Comparison of ENCODE assay signal across 31 mouse cellular contexts in genomic region chr13:31515261-31515660, GRCm38 (mm10). TPM values are rescaled to one million over a fixed set of nuclear protein-coding genes. Genes with fewer than 3 reads are reported as not detected.
DNase-seq lines count a peak whose midpoint lies in the region; ATAC-seq and TF ChIP-seq lines count a peak whose summit lies in the region.
"Had no signal": no experiment of that assay in that cellular context is flagged by ENCODE, and none has a peak within 500 bp of the region (broad histone marks: within the 10 kb centered on the region; RNA-seq: fewer than 3 reads in every experiment).

No protein-coding gene starts in this region.

- ATAC-seq in stomach, embryonic 14.5 days (ENCODE audit: insufficient number of reproducible peaks, insufficient read depth, low FRiP score, low read depth): peak; percentile 58; the same call in 1 of the 2 replicates
- ATAC-seq in stomach, postnatal 0 days (ENCODE audit: low FRiP score, low TSS enrichment): peak; percentile 91
- ATAC-seq: forebrain, embryonic 13.5 days; forebrain, embryonic 16.5 days; Patski had no signal

- no peaks in the 10 kb centered on the region for H3K27me3 ChIP-seq in stomach, embryonic 14.5 days (ENCODE audit: control insufficient read depth, insufficient read depth, low read length)
- no peaks in the 10 kb centered on the region for H3K27me3 ChIP-seq in stomach, postnatal 0 days (ENCODE audit: control insufficient read depth, insufficient read depth, low read length)
- H3K27me3 ChIP-seq: CH12.LX; forebrain, embryonic 13.5 days; Patski had no signal

- H3K4me1 ChIP-seq in lung, adult 2 months (ENCODE audit: control insufficient read depth, insufficient read depth, low read length): no peaks in the 10 kb centered on the region; the same call in 1 of the 2 replicates
- H3K4me1 ChIP-seq in stomach, embryonic 14.5 days (ENCODE audit: control insufficient read depth, insufficient read depth, low read length): no peaks in the 10 kb centered on the region
- H3K4me1 ChIP-seq in stomach, postnatal 0 days (replicated peaks; ENCODE audit: control insufficient read depth, insufficient read depth): no peaks in the 10 kb centered on the region
- H3K4me1 ChIP-seq: forebrain, embryonic 10.5 days; forebrain, embryonic 13.5 days; heart, embryonic 10.5 days had no signal

- 92% methylated on average over 7 of the region's 7 CpGs for WGBS in lung, adult 2 months
- 73% methylated on average over 7 of the region's 7 CpGs for WGBS in stomach, embryonic 14.5 days
- WGBS in stomach, postnatal 0 days: 62% methylated on average over 7 of the region's 7 CpGs

- TF ChIP-seq EP300 in stomach, postnatal 0 days (optimal IDR thresholded peaks at IDR 0.05): peak; percentile 53

- no peak for TF ChIP-seq CTCF in lung, adult 2 months (IDR thresholded peaks at IDR 0.05; ENCODE audit: insufficient read depth, low read length)
- TF ChIP-seq CTCF in stomach, postnatal 0 days (IDR thresholded peaks at IDR 0.05; ENCODE audit: low read depth): no peak

- no peaks in the 10 kb centered on the region for H3K36me3 ChIP-seq in stomach, embryonic 14.5 days (ENCODE audit: control insufficient read depth, insufficient read depth, low read length)
- H3K36me3 ChIP-seq in stomach, postnatal 0 days (ENCODE audit: control insufficient read depth, insufficient read depth, low read length): no peaks in the 10 kb centered on the region
- H3K36me3 ChIP-seq: forebrain, embryonic 10.5 days; G1E; heart, embryonic 10.5 days; heart, embryonic 13.5 days had no signal

- H3K9ac ChIP-seq in stomach, embryonic 14.5 days (replicated peaks; ENCODE audit: low read depth, low read length): no peak overlapping the region
- no peak overlapping the region for H3K9ac ChIP-seq in stomach, postnatal 0 days (ENCODE audit: low read length)
- H3K9ac ChIP-seq: forebrain, embryonic 13.5 days; heart, embryonic 13.5 days; hindbrain, embryonic 14.5 days had no signal

- no peaks in the 10 kb centered on the region for H3K9me3 ChIP-seq in stomach, embryonic 14.5 days (ENCODE audit: control insufficient read depth, low read depth, low read length)
- H3K9me3 ChIP-seq in stomach, postnatal 0 days (ENCODE audit: control insufficient read depth, low read length): no peaks in the 10 kb centered on the region
- H3K9me3 ChIP-seq: forebrain, embryonic 10.5 days; forebrain, embryonic 13.5 days; G1E; heart, embryonic 10.5 days; heart, embryonic 13.5 days had no signal

- DNase-seq in lung, adult 18-20 months: peak; percentile 38 to 52
- DNase-seq in lung, adult 2 months: no peak
- DNase-seq in urinary bladder, postnatal 14 days (ENCODE audit: low spot score): peak; percentile 71
- no peak for DNase-seq in urinary bladder, postnatal 10 days (ENCODE audit: low spot score)
- peak; percentile 84 for DNase-seq in stomach, postnatal 0 days (ENCODE audit: low spot score)
- no peak for DNase-seq in ovary, postnatal 14 days (ENCODE audit: low spot score)
- DNase-seq: adrenal gland, postnatal 10 days; adrenal gland, postnatal 36 days; B cell, adult 2 months; cerebellum, adult 18-20 months; cerebellum, adult 9-10 months; cerebellum, postnatal 14 days; gastrocnemius, adult 2 months; gastrocnemius, postnatal 14 days; heart, adult 2 months; heart, postnatal 14 days; heart, postnatal 4 days had no signal

- no peak overlapping the region for H3K4me3 ChIP-seq in lung, adult 2 months (replicated peaks; ENCODE audit: extremely low read depth, low read depth, low read length)
- H3K4me3 ChIP-seq in stomach, embryonic 14.5 days (ENCODE audit: low read depth, low read length): no peak overlapping the region
- H3K4me3 ChIP-seq in stomach, postnatal 0 days (ENCODE audit: low read depth, low read length): no peak overlapping the region
- H3K4me3 ChIP-seq: forebrain, embryonic 10.5 days; forebrain, embryonic 13.5 days; gastrocnemius, adult 2 months; heart, adult 2 months; heart, embryonic 10.5 days; heart, embryonic 13.5 days had no signal

- no peak for TF ChIP-seq POLR2A in lung, adult 2 months (IDR thresholded peaks at IDR 0.05; ENCODE audit: borderline replicate concordance, extremely low read depth, low read depth, low read length)

- no peak overlapping the region for H3K27ac ChIP-seq in stomach, embryonic 14.5 days (ENCODE audit: low read length)
- H3K27ac ChIP-seq in stomach, postnatal 0 days (replicated peaks): peak overlapping the region; percentile 86
- H3K27ac ChIP-seq: forebrain, embryonic 10.5 days; forebrain, embryonic 13.5 days; gastrocnemius, adult 2 months; heart, adult 2 months; heart, embryonic 10.5 days; heart, embryonic 13.5 days; hindbrain, embryonic 14.5 days had no signal

- no peak overlapping the region for H3K4me2 ChIP-seq in stomach, embryonic 14.5 days (replicated peaks; ENCODE audit: low read depth, low read length)
- no peak overlapping the region for H3K4me2 ChIP-seq in stomach, postnatal 0 days (replicated peaks; ENCODE audit: low read depth)
- H3K4me2 ChIP-seq: forebrain, embryonic 13.5 days; heart, embryonic 13.5 days; hindbrain, embryonic 14.5 days had no signal

RNA-seq across cellular contexts. Expression of gene Foxq1, which starts 40.7 kb away (rescaled TPM):
- polyA plus RNA-seq in lung, adult 2 months (2012; rRNA removed): 6.4 and 7.9 TPM in 2 replicates
- polyA plus RNA-seq in stomach, embryonic 14.5 days (2014; fragmentation: Nextera tagmentation; extraction: Ambion mirVana): 16.7 and 20.9 TPM in 2 replicates
- 35.7 and 47.1 TPM in 2 replicates for polyA plus RNA-seq in stomach, postnatal 0 days (2015; fragmentation: Nextera tagmentation; extraction: Ambion mirVana)
- polyA plus RNA-seq: G1E had no signal

RNA-seq across cellular contexts. Expression of gene A530084C06Rik, which starts 43.9 kb away (rescaled TPM):
- 0.67 and 0.88 TPM in 2 replicates for polyA plus RNA-seq in lung, adult 2 months (2012; rRNA removed)
- not detected in 2 replicates for polyA plus RNA-seq in stomach, embryonic 14.5 days (2014; fragmentation: Nextera tagmentation; extraction: Ambion mirVana)
- not detected in 2 replicates for polyA plus RNA-seq in stomach, postnatal 0 days (2015; fragmentation: Nextera tagmentation; extraction: Ambion mirVana)
- polyA plus RNA-seq: embryonic facial prominence, embryonic 11.5 days; embryonic facial prominence, embryonic 14.5 days; forebrain, embryonic 10.5 days; forebrain, embryonic 13.5 days; forebrain, embryonic 16.5 days; G1E; heart, adult 2 months; heart, embryonic 10.5 days; heart, embryonic 13.5 days; heart, embryonic 16.5 days; hindbrain, embryonic 11.5 days; hindbrain, embryonic 14.5 days; Patski had no signal

Comparison
In these comparisons a context has a peak if more than half of its experiments do, and no peak if none do; other contexts are left out.
1. DNase-seq: peak in lung, adult 18-20 months (2 of 2), urinary bladder, postnatal 14 days (single experiment) and stomach, postnatal 0 days (single experiment); none in lung, adult 2 months (single experiment), urinary bladder, postnatal 10 days (single experiment) and ovary, postnatal 14 days (single experiment).